Mouse (Mus musculus): ENCODE measurements around the gene Mprip. TPM values are rescaled to one million over a fixed set of nuclear protein-coding genes. Genes with fewer than 3 reads are reported as not detected.
A peak's percentile ranks its signal among the peaks of the same experiment; 100 is the strongest.

Gene Mprip
- polyA plus RNA-seq, 1 experiment from 2014 or later: 97.6 TPM

- no peak overlapping the region for H3K27ac ChIP-seq (ENCODE audit: low read depth, low read length)
- H3K9ac ChIP-seq (ENCODE audit: low read length): no peak overlapping the region
- H3K4me1 ChIP-seq (replicated peaks; ENCODE audit: control insufficient read depth, insufficient read depth, low read length): no peaks in the 10 kb centered on the region
- H3K4me2 ChIP-seq (ENCODE audit: low read depth, low read length, severe bottlenecking): no peak overlapping the region
- H3K4me3 ChIP-seq (ENCODE audit: low read depth, low read length): no peak overlapping the region
- no peak for ATAC-seq (replicated peaks; ENCODE audit: low FRiP score)
- H3K9me3 ChIP-seq (ENCODE audit: control insufficient read depth, low read length): no peaks in the 10 kb centered on the region
- no peaks in the 10 kb centered on the region for H3K27me3 ChIP-seq (ENCODE audit: control insufficient read depth, insufficient read depth, low read length)
- 92% methylated on average over 8 of the region's 8 CpGs for WGBS
- H3K36me3 ChIP-seq (ENCODE audit: control insufficient read depth, insufficient read depth, low read length): no peaks in the 10 kb centered on the region
- DNase-seq (ENCODE audit: low spot score): no peak
Measured at GRCm38 (mm10) chr11:59642420-59642819, 18.7 kb upstream of the Mprip start.

GRCm38 (mm10) chr11:59645036-59645435 is 16.1 kb upstream of the Mprip start:
- Histone ChIP-seq H3K4me3 (ENCODE audit: low read depth, low read length) (no peak overlapping the region), H3K36me3 (ENCODE audit: control insufficient read depth, insufficient read depth, low read length) (no peaks in the 10 kb centered on the region), H3K27me3 (ENCODE audit: control insufficient read depth, insufficient read depth, low read length) (no peaks in the 10 kb centered on the region), H3K4me1 (replicated peaks; ENCODE audit: control insufficient read depth, insufficient read depth, low read length) (no peaks in the 10 kb centered on the region), H3K9me3 (ENCODE audit: control insufficient read depth, low read length) (no peaks in the 10 kb centered on the region), H3K4me2 (ENCODE audit: low read depth, low read length, severe bottlenecking) (no peak overlapping the region), H3K27ac (ENCODE audit: low read depth, low read length) (no peak overlapping the region), H3K9ac (ENCODE audit: low read length) (no peak overlapping the region)
- DNase-seq (ENCODE audit: low spot score): no peak
- 71% methylated on average over 7 of the region's 7 CpGs for WGBS
- ATAC-seq (replicated peaks; ENCODE audit: low FRiP score): no peak

GRCm38 (mm10) chr11:59649058-59649457 is 12.0 kb upstream of the Mprip start:
- H3K4me3 ChIP-seq (ENCODE audit: low read depth, low read length): no peak overlapping the region
- H3K9me3 ChIP-seq (ENCODE audit: control insufficient read depth, low read length): no peaks in the 10 kb centered on the region
- DNase-seq (ENCODE audit: low spot score): no peak
- no peak for ATAC-seq (replicated peaks; ENCODE audit: low FRiP score)
- H3K27ac ChIP-seq (ENCODE audit: low read depth, low read length): no peak overlapping the region
- H3K9ac ChIP-seq (ENCODE audit: low read length): no peak overlapping the region
- no peaks in the 10 kb centered on the region for H3K27me3 ChIP-seq (ENCODE audit: control insufficient read depth, insufficient read depth, low read length)
- no peak overlapping the region for H3K4me2 ChIP-seq (ENCODE audit: low read depth, low read length, severe bottlenecking)
- no peaks in the 10 kb centered on the region for H3K4me1 ChIP-seq (replicated peaks; ENCODE audit: control insufficient read depth, insufficient read depth, low read length)
- H3K36me3 ChIP-seq (ENCODE audit: control insufficient read depth, insufficient read depth, low read length): no peaks in the 10 kb centered on the region
- WGBS: 76% methylated on average over 4 of the region's 4 CpGs

- H3K36me3 ChIP-seq (ENCODE audit: control insufficient read depth, insufficient read depth, low read length): no peaks in the 10 kb centered on the region
- no peaks in the 10 kb centered on the region for H3K9me3 ChIP-seq (ENCODE audit: control insufficient read depth, low read length)
- no peak overlapping the region for H3K27ac ChIP-seq (ENCODE audit: low read depth, low read length)
- H3K9ac ChIP-seq (ENCODE audit: low read length): no peak overlapping the region
- H3K4me1 ChIP-seq (replicated peaks; ENCODE audit: control insufficient read depth, insufficient read depth, low read length): no peaks in the 10 kb centered on the region
- WGBS: 74% methylated on average over 2 of the region's 2 CpGs
- DNase-seq (ENCODE audit: low spot score) (no peak), ATAC-seq (replicated peaks; ENCODE audit: low FRiP score) (no peak)
- no peak overlapping the region for H3K4me3 ChIP-seq (ENCODE audit: low read depth, low read length)
- no peak overlapping the region for H3K4me2 ChIP-seq (ENCODE audit: low read depth, low read length, severe bottlenecking)
- H3K27me3 ChIP-seq (ENCODE audit: control insufficient read depth, insufficient read depth, low read length): no peaks in the 10 kb centered on the region
Measured at GRCm38 (mm10) chr11:59653003-59653402, 8.1 kb upstream of the Mprip start.

- Histone ChIP-seq H3K4me1 (replicated peaks; ENCODE audit: control insufficient read depth, insufficient read depth, low read length) (no peaks in the 10 kb centered on the region), H3K9me3 (ENCODE audit: control insufficient read depth, low read length) (no peaks in the 10 kb centered on the region), H3K4me3 (ENCODE audit: low read depth, low read length) (no peak overlapping the region), H3K27me3 (ENCODE audit: control insufficient read depth, insufficient read depth, low read length) (no peaks in the 10 kb centered on the region), H3K36me3 (ENCODE audit: control insufficient read depth, insufficient read depth, low read length) (no peaks in the 10 kb centered on the region), H3K27ac (ENCODE audit: low read depth, low read length) (no peak overlapping the region), H3K4me2 (ENCODE audit: low read depth, low read length, severe bottlenecking) (no peak overlapping the region), H3K9ac (ENCODE audit: low read length) (no peak overlapping the region)
- WGBS: 88% methylated on average over 2 of the region's 2 CpGs
- DNase-seq (ENCODE audit: low spot score) (no peak), ATAC-seq (replicated peaks; ENCODE audit: low FRiP score) (no peak)
Measured at GRCm38 (mm10) chr11:59653547-59653946, 7.6 kb upstream of the Mprip start.

- Histone ChIP-seq H3K4me1 (replicated peaks; ENCODE audit: control insufficient read depth, insufficient read depth, low read length) (no peaks in the 10 kb centered on the region), H3K4me3 (ENCODE audit: low read depth, low read length) (no peak overlapping the region), H3K27ac (ENCODE audit: low read depth, low read length) (no peak overlapping the region), H3K4me2 (ENCODE audit: low read depth, low read length, severe bottlenecking) (no peak overlapping the region), H3K36me3 (ENCODE audit: control insufficient read depth, insufficient read depth, low read length) (no peaks in the 10 kb centered on the region), H3K9ac (ENCODE audit: low read length) (no peak overlapping the region), H3K27me3 (ENCODE audit: control insufficient read depth, insufficient read depth, low read length) (no peaks in the 10 kb centered on the region), H3K9me3 (ENCODE audit: control insufficient read depth, low read length) (no peaks in the 10 kb centered on the region)
- 69% methylated on average over 5 of the region's 5 CpGs for WGBS
- no peak for ATAC-seq (replicated peaks; ENCODE audit: low FRiP score)
- DNase-seq (ENCODE audit: low spot score): no peak
Measured at GRCm38 (mm10) chr11:59655337-59655736, 5.8 kb upstream of the Mprip start.

- WGBS: 67% methylated on average over 7 of the region's 7 CpGs
- DNase-seq (ENCODE audit: low spot score): no peak
- Histone ChIP-seq H3K4me3 (ENCODE audit: low read depth, low read length) (no peak overlapping the region), H3K4me2 (ENCODE audit: low read depth, low read length, severe bottlenecking) (no peak overlapping the region), H3K27ac (ENCODE audit: low read depth, low read length) (no peak overlapping the region), H3K27me3 (ENCODE audit: control insufficient read depth, insufficient read depth, low read length) (no peaks in the 10 kb centered on the region), H3K36me3 (ENCODE audit: control insufficient read depth, insufficient read depth, low read length) (no peaks in the 10 kb centered on the region), H3K4me1 (replicated peaks; ENCODE audit: control insufficient read depth, insufficient read depth, low read length) (no peaks in the 10 kb centered on the region), H3K9ac (ENCODE audit: low read length) (no peak overlapping the region), H3K9me3 (ENCODE audit: control insufficient read depth, low read length) (no peaks in the 10 kb centered on the region)
- ATAC-seq (replicated peaks; ENCODE audit: low FRiP score): no peak
Measured at GRCm38 (mm10) chr11:59656016-59656415, 5.1 kb upstream of the Mprip start.

GRCm38 (mm10) chr11:59661601-59662248 is 620 bp downstream of the Mprip start:
- Histone ChIP-seq H3K4me2 (ENCODE audit: low read depth, low read length, severe bottlenecking) (peak overlapping the region; percentile 80), H3K9ac (ENCODE audit: low read length) (peak overlapping the region; percentile 68), H3K9me3 (ENCODE audit: control insufficient read depth, low read length) (no peaks in the 10 kb centered on the region), H3K36me3 (ENCODE audit: control insufficient read depth, insufficient read depth, low read length) (no peaks in the 10 kb centered on the region), H3K4me1 (replicated peaks; ENCODE audit: control insufficient read depth, insufficient read depth, low read length) (peaks cover 15% of the 10 kb centered on the region), H3K27me3 (ENCODE audit: control insufficient read depth, insufficient read depth, low read length) (peaks cover 2% of the 10 kb centered on the region; the same call in 1 of the 2 replicates), H3K4me3 (ENCODE audit: low read depth, low read length) (peak overlapping the region; percentile 87), H3K27ac (ENCODE audit: low read depth, low read length) (no peak overlapping the region)
- ATAC-seq (replicated peaks; ENCODE audit: low FRiP score) (0 out of 2 replicates have a peak, but pooled peaks have one; percentile 6), DNase-seq (ENCODE audit: low spot score) (peak; percentile 56)
- under 1% methylated on average over 28 of the region's 28 CpGs for WGBS

GRCm38 (mm10) chr11:59662249-59662788 is 1.2 kb downstream of the Mprip start:
- WGBS: under 1% methylated on average over 36 of the region's 82 CpGs
- peak; percentile 99 for ATAC-seq (replicated peaks; ENCODE audit: low FRiP score)
- DNase-seq (ENCODE audit: low spot score): peak; percentile 98

More at GRCm38 (mm10) chr11:59662249-59662788, 1.2 kb downstream of the Mprip start:
- no peaks in the 10 kb centered on the region for H3K9me3 ChIP-seq (ENCODE audit: control insufficient read depth, low read length)
- peak overlapping the region; percentile 91 for H3K9ac ChIP-seq (ENCODE audit: low read length)
- peaks cover 2% of the 10 kb centered on the region; the same call in 1 of the 2 replicates for H3K27me3 ChIP-seq (ENCODE audit: control insufficient read depth, insufficient read depth, low read length)
- no peaks in the 10 kb centered on the region for H3K36me3 ChIP-seq (ENCODE audit: control insufficient read depth, insufficient read depth, low read length)
- H3K4me1 ChIP-seq (replicated peaks; ENCODE audit: control insufficient read depth, insufficient read depth, low read length): peaks cover 15% of the 10 kb centered on the region
- H3K4me3 ChIP-seq (ENCODE audit: low read depth, low read length): peak overlapping the region; percentile 87
- peak overlapping the region; percentile 59 for H3K27ac ChIP-seq (ENCODE audit: low read depth, low read length)
- H3K4me2 ChIP-seq (ENCODE audit: low read depth, low read length, severe bottlenecking): peak overlapping the region; percentile 86
